Mouse (Mus musculus): ENCODE measurements around the gene Chuk.

DNA sequence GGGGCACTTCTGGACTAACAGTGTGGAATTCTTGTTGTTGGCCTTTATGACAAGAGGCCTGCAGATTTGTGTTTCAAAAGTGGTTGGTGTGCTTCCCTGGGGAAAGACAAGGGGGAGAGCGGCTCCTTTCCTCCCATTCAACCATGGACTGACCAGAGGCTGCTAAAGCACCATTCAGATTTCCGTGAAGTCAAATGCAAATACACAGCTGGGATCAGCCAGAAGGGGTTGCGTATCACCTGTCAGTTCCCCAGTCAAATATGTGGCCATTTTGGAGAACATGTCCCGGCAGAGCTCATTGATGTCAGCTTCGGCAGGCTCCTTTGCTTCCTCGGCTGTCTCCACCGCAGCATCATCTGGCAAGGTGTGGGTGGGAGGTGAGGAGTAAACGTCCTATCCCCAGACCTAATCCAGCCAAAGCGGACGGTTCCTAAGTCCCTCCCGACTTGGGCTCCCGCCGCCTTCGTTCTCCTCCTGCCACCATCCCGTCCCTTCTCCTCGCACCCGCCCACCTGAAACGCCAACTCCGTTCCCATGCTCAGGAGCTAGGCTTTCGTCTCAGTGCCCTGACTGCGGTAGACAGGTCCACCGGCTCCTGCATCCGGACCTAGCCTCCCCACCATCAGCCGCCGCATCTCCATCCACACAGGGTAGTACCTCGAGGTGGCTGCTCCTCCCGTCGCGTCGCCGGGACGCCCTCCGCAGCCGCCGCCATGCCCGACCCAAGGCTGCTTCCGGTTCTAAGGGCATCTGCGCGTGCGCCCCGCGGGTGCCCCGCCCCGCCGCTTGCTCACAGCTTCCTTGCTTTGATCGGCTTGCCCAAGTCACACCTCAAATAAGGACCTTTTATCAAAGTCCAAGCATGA is 38.7 kb upstream of the Chuk start, which contains the start of gene Bloc1s2:
- TF ChIP-seq CTCF (IDR thresholded peaks at IDR 0.05; ENCODE audit: low read depth), result no peak
- TF ChIP-seq EP300 (IDR thresholded peaks at IDR 0.05; ENCODE audit: low read depth), result no peak
